Mouse (Mus musculus) testis, postnatal 14 days (tissue): Measurements from ENCODE around the gene Gucy2d.

Experiments used
- DNase-seq: peaks from one replicate; pipeline ENCODE4 v3.0.0; 2021; ENCODE audit warnings: low spot score

Gucy2d gene

DNA sequence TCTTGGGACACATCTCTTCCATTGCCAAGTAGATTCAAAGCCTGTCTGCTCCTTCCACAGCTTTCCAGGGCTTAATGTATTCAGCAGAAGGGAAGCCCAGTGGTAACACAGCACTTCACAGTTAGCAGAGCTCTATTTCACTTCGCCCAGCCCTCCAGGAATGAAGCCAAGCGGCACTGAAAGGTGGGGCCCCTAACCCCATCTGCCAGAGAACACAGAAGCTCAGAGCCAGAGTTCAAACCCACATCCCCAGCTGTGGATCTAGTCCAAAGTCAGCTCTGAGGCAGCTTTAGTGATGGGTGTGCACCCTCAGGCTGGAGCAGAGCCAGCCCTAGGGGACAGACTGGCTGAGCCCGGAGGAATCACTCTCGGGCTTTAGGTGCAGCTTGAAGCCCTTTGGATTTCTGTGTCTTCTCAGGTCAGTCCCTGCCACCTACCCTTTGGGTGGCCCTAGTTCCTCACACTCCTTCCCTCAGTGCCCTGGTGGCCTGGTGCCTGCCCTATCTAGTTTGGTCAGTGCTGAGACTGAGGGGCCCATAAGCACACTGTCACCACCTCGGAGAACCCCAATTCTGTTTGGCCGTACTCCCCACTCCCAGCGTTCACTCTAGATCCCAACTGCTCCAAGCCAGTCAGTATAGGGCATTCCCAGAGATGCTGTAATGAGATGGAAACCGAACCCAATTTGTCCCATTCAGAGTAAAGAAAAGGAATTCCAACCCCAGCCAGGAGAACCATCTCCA is 83.0 kb downstream of the Gucy2d start:
- DNase-seq = no peak

- no peak for DNase-seq
These were observed 83.7 kb downstream of the Gucy2d start for GRCm38 (mm10) chr7:98523813-98524361.

DNA sequence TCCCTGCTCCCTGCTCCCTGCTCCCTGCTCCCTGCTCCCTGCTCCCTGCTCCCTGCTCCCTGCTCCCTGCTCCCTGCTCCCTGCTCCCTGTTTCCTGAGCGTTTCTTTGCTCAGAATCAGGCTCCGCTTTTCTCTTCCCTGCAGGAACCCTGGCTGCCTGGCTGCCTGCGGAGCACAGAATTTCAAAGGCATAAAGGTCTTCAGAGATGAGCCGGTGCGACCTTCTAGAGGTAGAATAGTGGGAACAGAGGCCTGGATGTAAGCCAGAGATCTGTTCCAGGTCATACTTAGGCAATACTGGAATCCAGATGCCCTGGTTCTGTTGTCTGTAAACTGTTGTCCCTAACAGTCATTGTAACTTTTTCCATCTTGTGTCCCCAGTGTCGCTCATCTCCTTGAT is 84.2 kb downstream of the Gucy2d start:
- no peak for DNase-seq

GRCm38 (mm10) chr7:98524869-98525699 is 84.9 kb downstream of the Gucy2d start:
- no peak for DNase-seq
